Mouse (Mus musculus) lung, postnatal 0 days (tissue): Measurements from ENCODE around the gene Dok1.

Source experiments
- CTCF ChIP-seq: IDR thresholded peaks from 2 replicates; pipeline ENCODE4 v1.5.1; 2016; ENCODE audit warnings: antibody characterized with exemption, mild to moderate bottlenecking
- EP300 ChIP-seq: IDR thresholded peaks from 2 replicates; pipeline ENCODE4 v1.6.1; 2016; ENCODE audit warnings: antibody characterized with exemption, mild to moderate bottlenecking, control low read depth

DNA sequence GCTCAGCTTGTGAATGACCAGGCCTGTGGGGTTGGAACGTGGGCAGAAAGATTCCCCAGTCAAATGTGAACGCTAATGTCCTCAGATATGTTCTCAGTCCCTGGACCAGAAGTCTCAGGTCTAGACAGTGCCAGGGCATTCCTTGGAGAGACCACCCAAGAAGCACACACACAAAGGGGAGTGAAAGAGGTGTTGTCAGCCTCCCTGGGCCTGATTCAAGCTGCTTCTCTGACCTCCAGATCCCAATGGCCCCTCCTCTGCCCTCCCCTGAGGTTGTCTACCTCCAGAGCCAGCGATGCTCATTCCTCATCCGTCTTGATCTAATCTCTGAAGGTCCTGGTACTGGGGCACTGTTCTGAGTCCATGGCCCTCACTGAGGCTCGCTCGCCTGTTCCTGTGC lies 10.3 kb upstream of the Dok1 start:
- TF ChIP-seq CTCF (no peak), EP300 (no peak)
